Mouse (Mus musculus) adipocyte (in vitro differentiated cells): ENCODE measurements around the gene Gm11639.

Source experiments
- DNase-seq: peaks from one replicate; pipeline ENCODE4 v3.0.0-alpha.2; 2016; ENCODE audit warnings: low spot score

Gm11639 gene

GRCm38 (mm10) chr11:104685548-104685947, at the start of gene Gm11639:
Gm11639 (plus strand) TSS chr11:104685707.
- no peak for DNase-seq

GRCm38 (mm10) chr11:104637010-104637409, 48.5 kb upstream of the Gm11639 start:
- no peak for DNase-seq

GRCm38 (mm10) chr11:104638006-104638405, 47.5 kb upstream of the Gm11639 start:
- DNase-seq: no peak

DNA sequence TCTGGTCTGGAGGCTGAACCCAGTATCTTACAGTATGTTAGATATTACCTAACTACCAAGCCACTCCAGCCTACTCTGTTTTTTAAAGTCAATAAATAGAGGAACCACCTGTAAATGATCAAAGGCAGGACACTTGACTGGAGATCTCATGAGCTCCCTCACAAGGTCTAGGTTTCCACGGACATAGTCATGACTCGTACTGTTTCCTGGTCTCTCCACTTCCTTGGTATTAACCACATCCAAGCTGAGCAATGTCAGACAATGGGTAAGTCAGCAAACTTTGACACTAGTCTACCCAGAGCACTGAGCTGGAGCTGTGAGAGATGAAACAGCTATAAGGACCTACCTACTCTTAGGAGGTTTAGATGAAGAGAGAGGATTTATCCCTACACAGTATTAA, 46.6 kb upstream of the Gm11639 start:
- DNase-seq: no peak

DNA sequence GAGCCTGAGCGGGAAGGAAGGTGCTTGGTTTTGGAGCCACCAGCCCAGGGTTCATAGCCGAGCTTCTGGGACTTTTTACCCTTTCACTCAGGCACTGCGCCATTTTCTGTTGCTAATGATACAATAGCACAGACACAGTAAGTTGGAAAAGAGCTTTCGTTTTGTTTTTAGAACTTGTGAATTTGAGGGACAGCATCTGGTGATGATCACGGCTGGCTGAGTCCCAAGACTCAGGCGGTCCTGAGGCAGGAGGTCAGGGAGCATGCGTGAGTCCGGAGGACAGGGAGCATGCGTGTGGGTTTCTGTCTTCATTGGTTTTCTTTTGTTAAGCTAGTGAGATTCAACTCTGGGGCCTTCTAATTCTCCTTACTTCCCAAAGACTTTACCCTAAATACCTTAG, 45.9 kb upstream of the Gm11639 start:
- DNase-seq: no peak

DNA sequence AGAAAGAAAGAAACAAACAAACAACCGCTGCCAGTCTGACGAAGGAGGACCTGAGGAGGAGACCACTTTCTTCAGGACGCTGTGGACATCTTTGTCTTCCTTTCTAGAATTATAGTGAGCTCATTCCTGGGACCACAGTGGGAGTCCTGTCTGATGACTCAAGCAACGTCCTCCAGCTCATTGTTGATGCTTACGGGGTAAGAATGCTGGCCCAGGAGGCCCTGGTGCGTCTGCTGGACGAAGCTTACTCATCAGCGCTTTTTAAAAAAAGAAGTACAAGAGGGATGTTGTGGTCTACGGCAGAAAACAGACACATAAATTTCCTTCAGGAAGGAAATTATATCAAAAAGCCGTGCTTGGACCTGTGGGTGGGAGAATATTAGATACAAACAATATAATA, 44.6 kb upstream of the Gm11639 start:
- no peak for DNase-seq

GRCm38 (mm10) chr11:104643236-104643635, 42.3 kb upstream of the Gm11639 start:
- no peak for DNase-seq

DNA sequence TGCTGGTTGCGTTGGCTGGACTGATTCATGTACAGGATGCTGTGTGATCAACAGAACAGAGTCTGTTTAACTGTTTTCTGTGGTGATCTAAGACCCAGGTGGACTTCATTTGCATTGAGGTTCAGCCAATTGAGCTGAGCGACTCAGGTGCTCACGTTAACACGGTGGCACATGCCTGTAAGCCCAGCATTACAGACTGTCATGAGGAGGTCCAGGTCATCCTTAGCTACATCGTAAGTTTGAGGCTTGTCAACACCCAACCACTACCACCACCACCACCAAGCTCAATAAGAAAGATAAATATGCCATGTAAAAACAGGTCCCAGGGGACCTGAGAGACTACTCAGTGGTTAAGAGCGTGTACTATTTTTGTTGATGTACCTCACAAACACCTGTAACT, 40.1 kb upstream of the Gm11639 start:
- DNase-seq: no peak

DNA sequence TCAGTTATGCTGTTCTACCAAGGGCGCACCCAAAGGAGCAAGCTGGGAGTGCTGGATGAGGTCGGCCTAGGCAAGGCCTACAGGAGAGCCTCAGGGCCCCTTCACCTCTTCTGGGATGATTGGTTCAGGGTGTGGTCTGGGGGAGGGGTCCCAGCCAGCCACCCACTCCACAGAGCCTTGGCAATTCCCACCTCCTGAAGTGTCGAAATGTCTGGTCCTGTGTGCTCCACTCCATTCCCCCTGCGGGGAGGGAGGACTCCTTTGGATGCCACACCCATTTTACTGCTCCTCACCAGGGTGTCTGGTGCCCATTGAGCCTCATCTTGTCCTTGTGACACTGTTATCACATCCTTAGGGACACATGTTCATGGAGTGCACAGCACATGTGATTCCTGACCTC, 39.3 kb upstream of the Gm11639 start:
- DNase-seq: no peak

GRCm38 (mm10) chr11:104646611-104647010, 38.9 kb upstream of the Gm11639 start:
- DNase-seq: no peak

DNA sequence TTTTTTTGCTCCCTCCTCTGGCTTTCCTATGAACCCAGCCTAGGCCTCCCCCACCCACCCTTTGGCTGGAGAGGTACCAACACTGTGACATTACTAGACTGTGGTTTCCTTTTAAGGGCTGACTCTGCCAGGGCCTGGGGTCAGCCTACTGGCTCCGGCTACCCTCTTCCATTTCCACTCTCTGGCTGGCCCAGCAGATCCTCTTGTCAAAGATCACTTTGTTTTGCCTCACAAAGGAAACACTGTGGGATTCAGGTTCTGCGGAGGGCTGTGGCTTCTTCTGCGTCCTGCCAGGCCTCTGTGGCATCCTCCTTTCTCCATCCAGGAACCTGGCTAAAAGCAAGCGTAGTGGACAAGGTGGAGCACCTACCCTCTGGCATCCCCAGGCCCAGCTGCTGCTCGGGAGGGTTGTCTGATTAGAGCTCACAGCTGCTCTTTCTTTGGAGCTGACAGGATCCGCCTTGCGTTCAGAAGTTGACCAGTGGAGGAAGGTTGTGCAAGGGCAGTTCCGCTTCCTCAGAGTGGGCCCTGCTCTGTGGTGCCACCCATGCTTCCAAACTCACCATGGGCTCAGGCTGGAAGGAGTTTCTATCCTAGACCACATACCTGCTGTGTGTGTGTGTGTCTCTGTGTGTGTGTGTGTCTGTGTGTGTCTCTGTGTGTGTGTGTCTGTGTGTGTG, 38.2 kb upstream of the Gm11639 start:
- no peak for DNase-seq

DNA sequence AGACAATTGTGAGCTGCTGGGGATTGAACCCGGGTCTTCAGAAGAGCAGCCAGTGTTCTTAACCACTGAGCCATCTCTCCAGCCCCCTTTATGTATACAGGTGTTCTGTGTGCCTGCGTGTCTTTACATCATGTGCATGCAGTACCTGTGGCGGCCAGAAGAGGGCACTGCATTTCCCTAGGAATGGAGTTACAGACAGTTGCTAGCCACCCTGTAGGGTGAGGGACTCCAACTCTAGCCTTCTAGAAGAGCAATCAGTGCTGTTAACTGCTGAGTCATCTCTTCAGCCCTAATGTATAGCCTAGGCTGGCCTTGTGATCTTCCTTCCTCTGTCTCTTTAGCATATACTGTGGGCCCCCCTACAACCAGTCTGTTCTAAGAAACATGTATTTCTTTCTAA, 36.9 kb upstream of the Gm11639 start:
- no peak for DNase-seq

- DNase-seq: no peak
Measured at GRCm38 (mm10) chr11:104660599-104660998, 24.9 kb upstream of the Gm11639 start.

DNA sequence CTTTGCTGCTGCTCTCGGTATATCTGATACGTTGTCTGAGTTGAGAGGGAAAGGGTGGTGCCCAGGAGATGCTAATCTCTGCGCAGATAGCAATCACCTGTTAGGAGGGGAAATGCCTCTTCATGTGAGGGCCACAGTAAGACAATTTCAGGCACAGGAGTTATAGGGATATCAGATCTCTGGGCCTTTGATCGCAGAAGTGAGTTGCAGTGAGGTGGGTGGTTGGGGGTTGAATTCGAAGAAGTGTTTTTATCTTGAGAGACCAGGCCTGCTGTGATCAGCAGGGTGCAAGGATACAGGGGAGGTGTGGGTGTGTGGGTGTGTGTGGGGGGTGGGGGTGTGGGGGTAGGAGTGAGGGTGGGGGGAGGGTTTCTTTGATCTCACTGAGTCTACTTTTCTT, 24.4 kb upstream of the Gm11639 start:
- DNase-seq: no peak

GRCm38 (mm10) chr11:104661531-104662205, 23.8 kb upstream of the Gm11639 start:
- DNase-seq: no peak

GRCm38 (mm10) chr11:104662573-104662972, 22.9 kb upstream of the Gm11639 start:
- DNase-seq: no peak

DNA sequence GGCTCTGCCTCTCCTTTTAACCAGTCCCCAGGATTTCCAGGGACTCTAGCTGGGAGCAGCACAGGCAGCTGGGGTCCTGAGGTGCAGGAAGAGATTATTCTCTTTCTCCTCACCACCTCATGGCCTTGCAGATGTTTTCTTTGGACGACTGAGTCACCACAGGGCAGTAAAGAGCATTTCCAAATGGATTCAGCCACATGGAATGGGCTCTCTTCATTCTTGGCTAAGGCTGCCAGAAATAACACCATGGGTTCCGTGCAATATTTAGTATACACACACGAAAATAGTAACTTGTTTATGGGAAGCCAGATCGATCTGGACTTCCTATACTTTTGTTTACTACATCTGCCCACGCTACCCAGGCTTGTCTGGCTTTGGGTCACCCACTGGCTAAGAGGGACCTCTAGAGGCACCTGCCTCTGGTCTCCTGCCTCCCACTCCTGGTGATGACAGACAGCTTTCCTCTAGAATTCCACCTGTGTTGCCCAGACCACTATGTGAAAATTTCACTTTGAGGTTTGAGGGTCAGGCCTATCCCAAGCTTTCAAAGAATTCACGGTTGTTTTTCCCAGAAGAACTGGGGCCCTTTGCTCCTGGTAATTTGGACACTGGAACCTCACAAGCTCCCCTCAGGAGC, 22.1 kb upstream of the Gm11639 start:
- DNase-seq: peak; percentile 20

DNA sequence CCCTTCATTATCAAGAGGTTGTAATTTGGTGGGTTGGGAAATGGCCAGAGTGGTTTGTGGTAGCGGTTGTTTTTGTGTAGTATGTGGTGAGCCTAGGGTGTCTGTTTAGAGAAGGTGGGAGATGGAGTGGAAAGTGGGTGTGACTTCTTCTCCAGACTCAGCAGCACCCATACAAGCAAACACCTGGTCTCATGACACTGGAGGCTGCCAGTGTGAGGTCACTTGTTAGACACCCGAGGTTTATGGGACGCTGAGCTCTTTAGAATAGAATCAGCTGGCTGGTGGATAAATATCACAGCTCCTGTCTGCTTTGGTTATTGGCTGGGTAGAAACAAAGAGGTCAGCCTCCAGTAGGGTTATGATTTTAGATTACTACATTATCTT, 21.6 kb upstream of the Gm11639 start:
- DNase-seq: no peak

GRCm38 (mm10) chr11:104664441-104664840, 21.1 kb upstream of the Gm11639 start:
- no peak for DNase-seq

DNA sequence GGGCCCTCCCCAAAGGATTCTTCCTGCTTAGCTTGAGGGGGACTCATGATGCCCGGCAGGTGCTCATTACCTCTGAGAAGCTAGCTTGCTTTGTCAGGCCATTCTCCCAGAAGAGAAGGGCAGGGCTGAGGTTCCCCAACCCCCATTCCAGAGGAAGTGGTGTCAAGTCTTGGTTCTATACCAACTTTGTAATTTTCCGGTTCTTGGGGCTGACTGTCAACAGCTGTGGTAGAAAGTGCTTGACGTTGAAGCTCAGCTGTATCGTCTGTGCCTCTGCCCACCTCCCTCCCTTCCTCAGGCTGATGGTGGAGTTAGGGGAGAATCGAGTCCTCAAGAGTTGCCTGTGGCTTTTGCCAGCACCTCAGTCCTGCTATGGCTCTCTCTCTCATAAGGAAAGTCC, 18.1 kb upstream of the Gm11639 start:
- DNase-seq: no peak

DNA sequence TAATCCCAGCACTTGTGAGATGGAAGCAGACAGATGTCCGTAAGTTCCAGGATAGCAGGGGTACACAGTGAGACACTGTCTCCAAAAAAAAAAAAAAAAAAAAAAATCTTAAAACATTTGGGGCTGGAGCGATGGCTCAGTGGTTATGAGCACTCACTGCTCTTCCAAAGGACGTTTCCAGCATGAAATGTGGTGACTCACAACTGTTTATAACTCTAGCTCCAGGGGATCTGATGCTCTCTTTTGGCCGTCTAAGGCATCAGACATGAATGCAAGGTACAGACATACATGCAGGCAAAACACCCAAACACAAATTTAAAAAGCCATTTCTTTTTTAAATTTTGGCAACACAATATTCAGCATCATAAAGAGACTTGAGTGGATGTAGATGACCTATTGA, 12.1 kb upstream of the Gm11639 start:
- DNase-seq: no peak

DNA sequence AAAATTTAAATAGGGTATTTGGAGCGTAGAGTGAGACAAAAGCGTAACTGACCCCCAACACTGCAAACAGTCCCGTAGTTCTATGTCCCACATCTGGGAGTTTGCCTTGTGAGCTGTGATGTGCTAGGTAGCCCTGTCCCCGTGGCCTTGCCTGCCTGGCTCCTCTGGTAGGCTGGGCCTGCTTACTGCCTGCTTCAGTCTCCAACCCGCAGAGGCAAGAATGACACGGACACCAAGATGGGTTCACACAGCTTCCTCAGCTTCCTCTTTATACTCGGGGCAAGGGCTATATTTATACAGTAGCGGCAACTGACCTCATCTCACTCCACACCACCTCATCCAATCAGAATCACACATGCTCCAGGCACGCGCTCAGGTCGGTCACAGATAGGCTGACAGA, 10.7 kb upstream of the Gm11639 start:
- no peak for DNase-seq

- no peak for DNase-seq
Measured at GRCm38 (mm10) chr11:104693235-104693634, 7.7 kb downstream of the Gm11639 start.

- no peak for DNase-seq
Measured at GRCm38 (mm10) chr11:104704097-104704496, 18.6 kb downstream of the Gm11639 start.
